Mouse (Mus musculus): ENCODE results near the gene Mindy4. TPM values are rescaled to one million over a fixed set of nuclear protein-coding genes. Genes with fewer than 3 reads are reported as not detected.
A peak's percentile ranks its signal among the peaks of the same experiment; 100 is the strongest.

Mindy4 gene
- polyA plus RNA-seq, 1 experiment from 2014 or later: 1.7 TPM

GRCm38 (mm10) chr6:55218232-55218631, 15.0 kb downstream of the Mindy4 start:
- no peak for DNase-seq
- H3K4me1 ChIP-seq (ENCODE audit: insufficient read depth): no peaks in the 10 kb centered on the region
- no peaks in the 10 kb centered on the region for H3K36me3 ChIP-seq (replicated peaks; ENCODE audit: insufficient read depth, low read length)
- no peak for ATAC-seq
- no peak overlapping the region for H3K9ac ChIP-seq (replicated peaks)
- WGBS (ENCODE audit: insufficient replicate concordance): 81% methylated on average over 9 of the region's 9 CpGs
- H3K4me2 ChIP-seq (ENCODE audit: low read depth, low read length): no peak overlapping the region
- H3K9me3 ChIP-seq (ENCODE audit: low read length): no peaks in the 10 kb centered on the region
- H3K4me3 ChIP-seq (ENCODE audit: low read depth, low read length): no peak overlapping the region
- H3K27me3 ChIP-seq (ENCODE audit: insufficient read depth, low read length): no peaks in the 10 kb centered on the region
- no peak for TF ChIP-seq EP300 (IDR thresholded peaks at IDR 0.05; ENCODE audit: low read depth)
- TF ChIP-seq CTCF (IDR thresholded peaks at IDR 0.05; ENCODE audit: low read depth): no peak
- no peak overlapping the region for H3K27ac ChIP-seq (ENCODE audit: low read depth)

- H3K4me1 ChIP-seq (ENCODE audit: insufficient read depth): no peaks in the 10 kb centered on the region
- no peak overlapping the region for H3K9ac ChIP-seq (replicated peaks)
- no peaks in the 10 kb centered on the region for H3K27me3 ChIP-seq (ENCODE audit: insufficient read depth, low read length)
- TF ChIP-seq EP300 (IDR thresholded peaks at IDR 0.05; ENCODE audit: low read depth): no peak
- no peak for TF ChIP-seq CTCF (IDR thresholded peaks at IDR 0.05; ENCODE audit: low read depth)
- ATAC-seq: no peak
- H3K4me3 ChIP-seq (ENCODE audit: low read depth, low read length): no peak overlapping the region
- no peak for DNase-seq
- WGBS (ENCODE audit: insufficient replicate concordance): 94% methylated on average over 8 of the region's 8 CpGs
- H3K27ac ChIP-seq (ENCODE audit: low read depth): no peak overlapping the region
- no peak overlapping the region for H3K4me2 ChIP-seq (ENCODE audit: low read depth, low read length)
- H3K36me3 ChIP-seq (replicated peaks; ENCODE audit: insufficient read depth, low read length): 0 out of 2 replicates have a peak, but pooled peaks cover 4% of the 10 kb centered on the region
- H3K9me3 ChIP-seq (ENCODE audit: low read length): no peaks in the 10 kb centered on the region
Observed at GRCm38 (mm10) chr6:55223986-55224385, 20.8 kb downstream of the Mindy4 start.

- TF ChIP-seq EP300 (IDR thresholded peaks at IDR 0.05; ENCODE audit: low read depth) (peak; percentile 44; the same call in 1 of the 2 replicates), CTCF (IDR thresholded peaks at IDR 0.05; ENCODE audit: low read depth) (no peak)
- Histone ChIP-seq H3K4me2 (ENCODE audit: low read depth, low read length) (no peak overlapping the region), H3K27me3 (ENCODE audit: insufficient read depth, low read length) (no peaks in the 10 kb centered on the region), H3K27ac (ENCODE audit: low read depth) (no peak overlapping the region), H3K9me3 (ENCODE audit: low read length) (no peaks in the 10 kb centered on the region), H3K4me3 (ENCODE audit: low read depth, low read length) (no peak overlapping the region), H3K36me3 (replicated peaks; ENCODE audit: insufficient read depth, low read length) (no peaks in the 10 kb centered on the region), H3K9ac (replicated peaks) (no peak overlapping the region), H3K4me1 (ENCODE audit: insufficient read depth) (no peaks in the 10 kb centered on the region; the same call in 1 of the 2 replicates)
- 73% methylated on average over 8 of the region's 8 CpGs for WGBS (ENCODE audit: insufficient replicate concordance)
- ATAC-seq (peak; percentile 46), DNase-seq (no peak)
Observed at GRCm38 (mm10) chr6:55230048-55230447, 26.9 kb downstream of the Mindy4 start.

GRCm38 (mm10) chr6:55232101-55232500, 28.9 kb downstream of the Mindy4 start:
- DNase-seq: no peak
- H3K9me3 ChIP-seq (ENCODE audit: low read length): no peaks in the 10 kb centered on the region
- H3K36me3 ChIP-seq (replicated peaks; ENCODE audit: insufficient read depth, low read length): no peaks in the 10 kb centered on the region
- ATAC-seq: no peak
- WGBS (ENCODE audit: insufficient replicate concordance): 85% methylated on average over 7 of the region's 7 CpGs
- H3K27ac ChIP-seq (ENCODE audit: low read depth): no peak overlapping the region
- H3K27me3 ChIP-seq (ENCODE audit: insufficient read depth, low read length): no peaks in the 10 kb centered on the region
- no peaks in the 10 kb centered on the region; the same call in 1 of the 2 replicates for H3K4me1 ChIP-seq (ENCODE audit: insufficient read depth)
- no peak for TF ChIP-seq CTCF (IDR thresholded peaks at IDR 0.05; ENCODE audit: low read depth)
- no peak for TF ChIP-seq EP300 (IDR thresholded peaks at IDR 0.05; ENCODE audit: low read depth)
- no peak overlapping the region for H3K4me2 ChIP-seq (ENCODE audit: low read depth, low read length)
- H3K4me3 ChIP-seq (ENCODE audit: low read depth, low read length): no peak overlapping the region
- no peak overlapping the region for H3K9ac ChIP-seq (replicated peaks)

- peak; percentile 66 for ATAC-seq
- H3K4me1 ChIP-seq (ENCODE audit: insufficient read depth): no peaks in the 10 kb centered on the region; the same call in 1 of the 2 replicates
- 36% methylated on average over 3 of the region's 3 CpGs for WGBS (ENCODE audit: insufficient replicate concordance)
Observed at GRCm38 (mm10) chr6:55232524-55233264, 29.5 kb downstream of the Mindy4 start.

GRCm38 (mm10) chr6:55233326-55233725, 30.1 kb downstream of the Mindy4 start:
- Histone ChIP-seq H3K9me3 (ENCODE audit: low read length) (no peaks in the 10 kb centered on the region), H3K27ac (ENCODE audit: low read depth) (no peak overlapping the region), H3K4me3 (ENCODE audit: low read depth, low read length) (no peak overlapping the region), H3K27me3 (ENCODE audit: insufficient read depth, low read length) (no peaks in the 10 kb centered on the region), H3K36me3 (replicated peaks; ENCODE audit: insufficient read depth, low read length) (no peaks in the 10 kb centered on the region), H3K4me1 (ENCODE audit: insufficient read depth) (no peaks in the 10 kb centered on the region; the same call in 1 of the 2 replicates), H3K9ac (replicated peaks) (no peak overlapping the region), H3K4me2 (ENCODE audit: low read depth, low read length) (no peak overlapping the region)
- TF ChIP-seq CTCF (IDR thresholded peaks at IDR 0.05; ENCODE audit: low read depth) (no peak), EP300 (IDR thresholded peaks at IDR 0.05; ENCODE audit: low read depth) (no peak)
- ATAC-seq (no peak), DNase-seq (no peak)
- 91% methylated on average over 5 of the region's 5 CpGs for WGBS (ENCODE audit: insufficient replicate concordance)

More at GRCm38 (mm10) chr6:55232524-55233264, 29.5 kb downstream of the Mindy4 start:
- Histone ChIP-seq H3K36me3 (replicated peaks; ENCODE audit: insufficient read depth, low read length) (no peaks in the 10 kb centered on the region), H3K9ac (replicated peaks) (no peak overlapping the region), H3K4me2 (ENCODE audit: low read depth, low read length) (no peak overlapping the region), H3K27me3 (ENCODE audit: insufficient read depth, low read length) (no peaks in the 10 kb centered on the region), H3K9me3 (ENCODE audit: low read length) (no peaks in the 10 kb centered on the region), H3K4me3 (ENCODE audit: low read depth, low read length) (no peak overlapping the region), H3K27ac (ENCODE audit: low read depth) (no peak overlapping the region)
- DNase-seq: peak; percentile 28
- no peak for TF ChIP-seq EP300 (IDR thresholded peaks at IDR 0.05; ENCODE audit: low read depth)
- TF ChIP-seq CTCF (IDR thresholded peaks at IDR 0.05; ENCODE audit: low read depth): peak; percentile 93
